Mouse (Mus musculus): ENCODE measurements at regions not wholly inside any gene's neighbourhood (a gene's known extent, or its start where the extent isn't known, plus 50 kb on each side); places are given as distances from the start of the nearest gene placed in this dataset.

DNA sequence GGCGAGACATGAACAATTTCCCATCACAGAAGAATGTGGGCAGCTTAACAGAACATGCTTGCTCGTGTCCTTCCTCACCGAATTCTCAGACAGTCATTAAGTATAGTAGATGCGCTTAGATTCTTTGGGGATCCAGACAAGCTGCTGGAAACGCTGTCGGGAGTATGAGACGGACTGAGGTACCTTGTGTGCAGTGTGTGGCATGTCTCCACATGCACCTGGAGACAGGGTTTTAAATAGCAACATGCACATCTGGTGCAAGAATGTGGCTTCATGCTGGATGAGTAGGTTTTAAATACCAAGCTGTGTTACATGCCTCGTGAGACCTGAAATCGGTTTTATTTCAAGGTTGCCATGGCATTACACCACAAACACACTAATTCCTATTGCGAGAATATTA lies 188.5 kb downstream of the Tcp10c start:
- TF ChIP-seq CTCF (IDR thresholded peaks at IDR 0.05; ENCODE audit: low read depth), result no peak
- TF ChIP-seq EP300 (IDR thresholded peaks at IDR 0.05; ENCODE audit: low read depth), result no peak

All from liver, postnatal 0 days (tissue).